Mouse (Mus musculus): Measurements from ENCODE around the gene Usp3. TPM values are rescaled to one million over a fixed set of nuclear protein-coding genes. Genes with fewer than 3 reads are reported as not detected.

Gene Usp3
- polyA plus RNA-seq, 1 experiment: 8.1 TPM

DNA sequence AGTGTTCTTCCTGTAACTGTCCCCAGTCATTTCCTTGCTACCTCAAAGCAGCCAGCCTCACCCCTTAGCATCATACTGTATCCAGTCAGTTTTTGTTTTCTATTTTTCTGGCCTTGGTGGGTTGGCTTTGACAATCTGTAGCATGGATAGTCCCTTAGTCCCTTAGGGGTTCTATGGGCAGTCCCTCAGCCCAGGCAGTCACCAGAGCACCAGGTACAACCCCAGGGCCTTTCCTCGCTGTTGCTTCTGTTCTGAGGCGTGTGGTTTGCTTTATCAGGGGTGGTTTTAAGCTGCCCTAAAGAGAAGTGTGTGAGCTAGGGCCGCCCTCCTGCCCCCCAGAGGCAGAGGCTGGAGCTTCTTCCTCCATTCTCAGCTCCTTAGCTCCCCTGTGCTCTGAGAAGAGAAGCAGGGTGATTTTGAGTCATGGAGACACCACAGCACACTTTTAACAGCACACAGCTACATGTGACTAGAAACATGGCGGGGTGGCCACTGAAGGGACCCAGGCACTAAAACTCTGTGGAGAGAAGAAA is 89.0 kb downstream of the Usp3 start:
- no peak overlapping the region for H3K27ac ChIP-seq (ENCODE audit: control insufficient read depth, insufficient read depth, low read depth, low read length)
- H3K27me3 ChIP-seq (ENCODE audit: control insufficient read depth, insufficient read depth, low read length): no peaks in the 10 kb centered on the region
- no peak overlapping the region for H3K4me3 ChIP-seq (ENCODE audit: control insufficient read depth, low read depth, low read length)
- TF ChIP-seq CTCF (IDR thresholded peaks at IDR 0.05; ENCODE audit: control insufficient read depth, insufficient read depth, insufficient replicate concordance, low read depth, low read length) (no peak), POLR2A (IDR thresholded peaks at IDR 0.05; ENCODE audit: control insufficient read depth, low read depth, low read length) (no peak)
- H3K36me3 ChIP-seq (ENCODE audit: control insufficient read depth, insufficient read depth, low read length): peaks cover 2% of the 10 kb centered on the region
- H3K4me1 ChIP-seq (ENCODE audit: control insufficient read depth, insufficient read depth, low read length): no peaks in the 10 kb centered on the region; the same call in 1 of the 2 replicates

- peaks cover 2% of the 10 kb centered on the region for H3K36me3 ChIP-seq (ENCODE audit: control insufficient read depth, insufficient read depth, low read length)
- TF ChIP-seq CTCF (IDR thresholded peaks at IDR 0.05; ENCODE audit: control insufficient read depth, insufficient read depth, insufficient replicate concordance, low read depth, low read length): no peak
- no peak for TF ChIP-seq POLR2A (IDR thresholded peaks at IDR 0.05; ENCODE audit: control insufficient read depth, low read depth, low read length)
- no peak overlapping the region for H3K27ac ChIP-seq (ENCODE audit: control insufficient read depth, insufficient read depth, low read depth, low read length)
- H3K27me3 ChIP-seq (ENCODE audit: control insufficient read depth, insufficient read depth, low read length): no peaks in the 10 kb centered on the region
- H3K4me3 ChIP-seq (ENCODE audit: control insufficient read depth, low read depth, low read length): no peak overlapping the region
- H3K4me1 ChIP-seq (ENCODE audit: control insufficient read depth, insufficient read depth, low read length): no peaks in the 10 kb centered on the region; the same call in 1 of the 2 replicates
Observed at GRCm38 (mm10) chr9:66501248-66501647, 91.7 kb downstream of the Usp3 start.

DNA sequence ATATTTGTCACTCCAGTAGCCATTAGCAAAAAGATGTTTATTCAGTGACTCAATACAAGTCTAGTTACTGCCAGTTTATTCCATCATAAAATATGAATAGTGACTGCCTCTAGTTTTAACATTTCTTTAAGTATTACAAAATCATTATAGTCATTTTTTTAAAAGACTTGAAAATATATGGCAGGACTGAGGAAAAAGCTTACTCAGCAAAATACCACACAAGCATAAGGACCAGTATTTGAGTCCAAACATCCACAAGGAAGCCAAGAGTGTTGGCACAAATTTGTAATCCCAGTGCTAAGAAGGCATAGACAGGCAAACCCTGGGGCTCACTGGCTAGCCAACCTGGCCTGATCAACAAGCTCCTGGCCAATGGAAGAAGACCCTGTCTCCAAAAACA is 99.0 kb downstream of the Usp3 start:
- no peak for TF ChIP-seq CTCF (IDR thresholded peaks at IDR 0.05; ENCODE audit: control insufficient read depth, insufficient read depth, insufficient replicate concordance, low read depth, low read length)
- TF ChIP-seq POLR2A (IDR thresholded peaks at IDR 0.05; ENCODE audit: control insufficient read depth, low read depth, low read length): no peak
- Histone ChIP-seq H3K4me3 (ENCODE audit: control insufficient read depth, low read depth, low read length) (no peak overlapping the region), H3K27ac (ENCODE audit: control insufficient read depth, insufficient read depth, low read depth, low read length) (no peak overlapping the region), H3K36me3 (ENCODE audit: control insufficient read depth, insufficient read depth, low read length) (peaks cover 2% of the 10 kb centered on the region), H3K27me3 (ENCODE audit: control insufficient read depth, insufficient read depth, low read length) (no peaks in the 10 kb centered on the region), H3K4me1 (ENCODE audit: control insufficient read depth, insufficient read depth, low read length) (no peaks in the 10 kb centered on the region)

- Histone ChIP-seq H3K36me3 (ENCODE audit: control insufficient read depth, insufficient read depth, low read length) (peaks cover 2% of the 10 kb centered on the region), H3K4me3 (ENCODE audit: control insufficient read depth, low read depth, low read length) (no peak overlapping the region), H3K27ac (ENCODE audit: control insufficient read depth, insufficient read depth, low read depth, low read length) (no peak overlapping the region), H3K27me3 (ENCODE audit: control insufficient read depth, insufficient read depth, low read length) (no peaks in the 10 kb centered on the region), H3K4me1 (ENCODE audit: control insufficient read depth, insufficient read depth, low read length) (no peaks in the 10 kb centered on the region)
- no peak for TF ChIP-seq CTCF (IDR thresholded peaks at IDR 0.05; ENCODE audit: control insufficient read depth, insufficient read depth, insufficient replicate concordance, low read depth, low read length)
Observed at GRCm38 (mm10) chr9:66492361-66492760, 100.6 kb downstream of the Usp3 start.

DNA sequence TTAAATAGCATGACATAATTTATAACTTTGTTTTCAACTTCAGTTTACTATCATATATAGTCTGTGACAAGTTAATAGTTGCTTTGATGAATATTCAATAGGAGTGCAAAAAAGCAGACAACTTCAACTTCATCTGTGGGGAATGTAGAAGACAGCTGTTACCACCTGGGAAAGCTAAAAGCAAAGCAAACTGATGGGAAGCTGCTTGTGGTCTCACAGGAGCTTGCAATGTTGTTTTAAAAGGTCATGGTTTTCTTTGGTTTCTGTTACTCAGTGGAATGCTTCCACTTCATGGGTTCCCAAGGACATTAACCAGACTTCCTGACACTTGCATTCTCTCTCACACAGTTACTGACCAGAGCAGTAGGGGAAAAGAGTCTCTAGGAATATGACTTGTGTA is 104.2 kb downstream of the Usp3 start:
- Histone ChIP-seq H3K4me3 (ENCODE audit: control insufficient read depth, low read depth, low read length) (no peak overlapping the region), H3K27ac (ENCODE audit: control insufficient read depth, insufficient read depth, low read depth, low read length) (no peak overlapping the region), H3K4me1 (ENCODE audit: control insufficient read depth, insufficient read depth, low read length) (no peaks in the 10 kb centered on the region), H3K27me3 (ENCODE audit: control insufficient read depth, insufficient read depth, low read length) (no peaks in the 10 kb centered on the region), H3K36me3 (ENCODE audit: control insufficient read depth, insufficient read depth, low read length) (peaks cover 1% of the 10 kb centered on the region; the same call in 1 of the 2 replicates)
- TF ChIP-seq CTCF (IDR thresholded peaks at IDR 0.05; ENCODE audit: control insufficient read depth, insufficient read depth, insufficient replicate concordance, low read depth, low read length) (no peak), POLR2A (IDR thresholded peaks at IDR 0.05; ENCODE audit: control insufficient read depth, low read depth, low read length) (no peak)

DNA sequence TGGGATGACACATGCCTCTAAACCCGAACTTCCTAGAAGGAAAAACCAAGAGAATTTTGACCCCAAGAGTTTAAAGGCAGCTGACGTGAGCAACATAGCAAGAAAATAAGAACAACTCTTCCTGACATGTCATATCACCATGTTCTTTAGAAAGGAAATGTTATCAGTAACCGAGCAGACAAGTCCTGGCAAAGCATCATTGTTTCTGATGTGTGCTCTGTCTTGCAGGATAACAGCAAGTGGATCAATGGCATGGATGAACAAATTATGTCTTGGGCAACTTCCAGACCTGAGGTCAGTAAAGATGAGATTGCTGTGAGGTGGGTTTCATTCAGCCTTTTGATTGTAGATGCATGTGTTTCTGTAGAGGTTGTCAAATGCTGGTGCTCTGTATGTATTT is 109.5 kb downstream of the Usp3 start:
- Histone ChIP-seq H3K27me3 (ENCODE audit: control insufficient read depth, insufficient read depth, low read length) (no peaks in the 10 kb centered on the region), H3K4me1 (ENCODE audit: control insufficient read depth, insufficient read depth, low read length) (no peaks in the 10 kb centered on the region), H3K4me3 (ENCODE audit: control insufficient read depth, low read depth, low read length) (no peak overlapping the region), H3K27ac (ENCODE audit: control insufficient read depth, insufficient read depth, low read depth, low read length) (no peak overlapping the region), H3K36me3 (ENCODE audit: control insufficient read depth, insufficient read depth, low read length) (peaks cover 3% of the 10 kb centered on the region; the same call in 1 of the 2 replicates)
- TF ChIP-seq POLR2A (IDR thresholded peaks at IDR 0.05; ENCODE audit: control insufficient read depth, low read depth, low read length) (no peak), CTCF (IDR thresholded peaks at IDR 0.05; ENCODE audit: control insufficient read depth, insufficient read depth, insufficient replicate concordance, low read depth, low read length) (no peak)

DNA sequence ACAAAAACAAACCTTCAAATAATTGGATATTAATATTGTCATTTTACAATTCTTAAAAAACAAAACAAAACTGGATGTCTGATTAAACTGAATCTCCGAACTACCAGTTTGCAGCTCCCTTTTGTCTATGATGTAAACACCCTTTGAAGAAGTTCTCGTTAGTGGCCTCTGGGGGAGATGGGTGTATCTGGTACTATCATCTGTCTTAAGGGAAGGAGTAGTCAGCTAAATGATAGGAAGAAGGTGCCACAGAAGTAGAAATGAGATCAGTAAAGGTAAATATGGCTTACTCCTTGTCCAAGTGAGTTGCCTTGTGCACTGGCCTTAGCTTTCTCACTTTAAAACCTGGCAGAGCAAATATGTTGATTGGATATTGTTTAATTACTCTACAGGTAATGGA is 115.2 kb downstream of the Usp3 start:
- H3K4me3 ChIP-seq (ENCODE audit: control insufficient read depth, low read depth, low read length): no peak overlapping the region
- H3K4me1 ChIP-seq (ENCODE audit: control insufficient read depth, insufficient read depth, low read length): no peaks in the 10 kb centered on the region
- TF ChIP-seq CTCF (IDR thresholded peaks at IDR 0.05; ENCODE audit: control insufficient read depth, insufficient read depth, insufficient replicate concordance, low read depth, low read length): no peak
- TF ChIP-seq POLR2A (IDR thresholded peaks at IDR 0.05; ENCODE audit: control insufficient read depth, low read depth, low read length): no peak
- H3K27ac ChIP-seq (ENCODE audit: control insufficient read depth, insufficient read depth, low read depth, low read length): no peak overlapping the region
- no peaks in the 10 kb centered on the region for H3K27me3 ChIP-seq (ENCODE audit: control insufficient read depth, insufficient read depth, low read length)
- H3K36me3 ChIP-seq (ENCODE audit: control insufficient read depth, insufficient read depth, low read length): peaks cover 6% of the 10 kb centered on the region

- peaks cover 3% of the 10 kb centered on the region for H3K36me3 ChIP-seq (ENCODE audit: control insufficient read depth, insufficient read depth, low read length)
- no peaks in the 10 kb centered on the region for H3K27me3 ChIP-seq (ENCODE audit: control insufficient read depth, insufficient read depth, low read length)
- no peak overlapping the region for H3K27ac ChIP-seq (ENCODE audit: control insufficient read depth, insufficient read depth, low read depth, low read length)
- no peak overlapping the region for H3K4me3 ChIP-seq (ENCODE audit: control insufficient read depth, low read depth, low read length)
- no peaks in the 10 kb centered on the region for H3K4me1 ChIP-seq (ENCODE audit: control insufficient read depth, insufficient read depth, low read length)
- TF ChIP-seq CTCF (IDR thresholded peaks at IDR 0.05; ENCODE audit: control insufficient read depth, insufficient read depth, insufficient replicate concordance, low read depth, low read length) (no peak), POLR2A (IDR thresholded peaks at IDR 0.05; ENCODE audit: control insufficient read depth, low read depth, low read length) (no peak)
Observed at GRCm38 (mm10) chr9:66465087-66465486, 127.9 kb downstream of the Usp3 start.

Other genes starting within 250 kb of the Usp3 start
- 15.5 and 19.5 TPM in 2 replicates for gene Herc1, start 242.7 kb downstream of the Usp3 start, polyA plus RNA-seq (2012; rRNA removed)
- gene Fbxl22, start 78.5 kb downstream of the Usp3 start, polyA plus RNA-seq (2012; rRNA removed): 0.38 and 1.2 TPM in 2 replicates
- 1.5 and 1.9 TPM in 2 replicates for gene Car12, start 120.5 kb upstream of the Usp3 start, polyA plus RNA-seq (2012; rRNA removed)
- 1.6 and 1.9 TPM in 2 replicates for gene Aph1b, start 202.3 kb upstream of the Usp3 start, polyA plus RNA-seq (2012; rRNA removed)
- gene Gm10647, start 203.9 kb upstream of the Usp3 start, polyA plus RNA-seq (2012; rRNA removed): 0.12 and 0.20 TPM in 2 replicates
- 7.3 and 10.2 TPM in 2 replicates for gene Aph1c, start 241.6 kb upstream of the Usp3 start, polyA plus RNA-seq (2012; rRNA removed)